Mouse (Mus musculus): Measurements from ENCODE around the gene Ltb4r2. TPM values are rescaled to one million over a fixed set of nuclear protein-coding genes. Genes with fewer than 3 reads are reported as not detected.

Ltb4r2 gene
- polyA plus RNA-seq, 1 experiment = 1.8 TPM

- H3K4me3 ChIP-seq (ENCODE audit: control insufficient read depth, insufficient read depth, low read length) = peak within 1 kb of the TSS; percentile 72
- H3K27ac ChIP-seq (ENCODE audit: control insufficient read depth, insufficient read depth, low read length) = no peak within 1 kb of the TSS
- H3K27me3 ChIP-seq (ENCODE audit: control insufficient read depth, insufficient read depth, low read length) = no peaks in the 10 kb centered on the region
- H3K36me3 ChIP-seq (ENCODE audit: control insufficient read depth, insufficient read depth, low read length) = no peaks in the 10 kb centered on the region
- peaks cover 13% of the 10 kb centered on the region for H3K4me1 ChIP-seq (replicated peaks; ENCODE audit: control insufficient read depth, insufficient read depth, low read length)
- DNase-seq = peak; percentile 80
- TF ChIP-seq POLR2A (IDR thresholded peaks at IDR 0.05; ENCODE audit: control insufficient read depth, extremely low read depth, insufficient read depth, low read length, poor library complexity) = no peak
- TF ChIP-seq CTCF (IDR thresholded peaks at IDR 0.05; ENCODE audit: borderline replicate concordance, control insufficient read depth, extremely low read depth, insufficient read depth, low read length, poor library complexity) = no peak
- WGBS = 2% methylated on average over 40 of the region's 40 CpGs
Observed at GRCm38 (mm10) chr14:55788256-55789050, 27.2 kb downstream of the Ltb4r2 start, which contains the start of gene Ripk3. TSS of gene Ripk3 (minus strand) at chr14:55788865.

DNA sequence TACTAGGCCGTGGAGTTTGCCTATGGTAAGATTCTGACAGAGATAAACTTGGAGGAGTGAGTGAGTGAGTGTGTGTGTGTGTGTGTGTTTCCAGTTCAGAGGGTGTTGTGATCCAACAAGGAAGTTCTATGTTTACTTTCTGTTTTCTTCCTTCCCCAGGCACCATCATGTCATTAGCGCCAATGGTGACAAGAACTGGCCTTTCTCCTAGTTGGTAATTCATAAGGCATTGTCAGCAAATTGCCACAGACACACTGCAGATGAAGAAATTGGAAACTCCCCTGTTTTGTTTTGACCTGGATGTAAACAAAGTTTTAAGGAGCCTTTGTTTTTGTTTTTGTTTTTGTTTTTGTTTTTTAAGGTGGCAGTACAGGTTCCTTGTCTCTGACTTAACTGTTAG, 32.2 kb downstream of the Ltb4r2 start:
- TF ChIP-seq POLR2A (IDR thresholded peaks at IDR 0.05; ENCODE audit: control insufficient read depth, extremely low read depth, insufficient read depth, low read length, poor library complexity) (no peak), CTCF (IDR thresholded peaks at IDR 0.05; ENCODE audit: borderline replicate concordance, control insufficient read depth, extremely low read depth, insufficient read depth, low read length, poor library complexity) (no peak)
- 80% methylated on average over 2 of the region's 2 CpGs for WGBS

DNA sequence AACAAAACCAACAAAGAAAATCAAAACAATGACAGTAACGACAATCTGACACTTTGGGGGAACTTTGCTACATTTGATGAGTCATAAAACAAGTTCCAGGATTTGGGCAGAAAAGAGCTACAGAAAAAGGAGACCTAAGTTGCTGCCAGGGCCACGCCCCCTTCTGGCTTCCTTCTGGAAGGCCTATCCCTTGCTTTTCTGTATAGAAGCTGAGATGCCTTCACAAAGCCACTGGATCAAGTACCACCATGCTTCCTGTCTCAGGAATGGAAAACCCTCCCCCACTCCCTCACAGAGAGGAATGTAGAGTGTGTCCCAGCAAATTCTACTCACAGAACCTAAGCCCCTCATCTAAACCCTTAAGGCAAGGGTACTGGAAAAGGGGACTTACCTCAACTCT, 32.7 kb downstream of the Ltb4r2 start:
- Histone ChIP-seq H3K4me1 (replicated peaks; ENCODE audit: control insufficient read depth, insufficient read depth, low read length) (no peaks in the 10 kb centered on the region), H3K27ac (ENCODE audit: control insufficient read depth, insufficient read depth, low read length) (no peak overlapping the region), H3K4me3 (ENCODE audit: control insufficient read depth, insufficient read depth, low read length) (no peak overlapping the region), H3K27me3 (ENCODE audit: control insufficient read depth, insufficient read depth, low read length) (no peaks in the 10 kb centered on the region), H3K36me3 (ENCODE audit: control insufficient read depth, insufficient read depth, low read length) (no peaks in the 10 kb centered on the region)
- no peak for DNase-seq
- 67% methylated on average over 2 of the region's 2 CpGs for WGBS
- TF ChIP-seq POLR2A (IDR thresholded peaks at IDR 0.05; ENCODE audit: control insufficient read depth, extremely low read depth, insufficient read depth, low read length, poor library complexity) = no peak
- no peak for TF ChIP-seq CTCF (IDR thresholded peaks at IDR 0.05; ENCODE audit: borderline replicate concordance, control insufficient read depth, extremely low read depth, insufficient read depth, low read length, poor library complexity)

More for the DNA sequence above, 32.2 kb downstream of the Ltb4r2 start:
- H3K36me3 ChIP-seq (ENCODE audit: control insufficient read depth, insufficient read depth, low read length) = no peaks in the 10 kb centered on the region
- no peak overlapping the region for H3K27ac ChIP-seq (ENCODE audit: control insufficient read depth, insufficient read depth, low read length)
- H3K4me3 ChIP-seq (ENCODE audit: control insufficient read depth, insufficient read depth, low read length) = no peak overlapping the region
- DNase-seq = no peak
- H3K4me1 ChIP-seq (replicated peaks; ENCODE audit: control insufficient read depth, insufficient read depth, low read length) = peaks cover 2% of the 10 kb centered on the region; the same call in 1 of the 2 replicates
- H3K27me3 ChIP-seq (ENCODE audit: control insufficient read depth, insufficient read depth, low read length) = no peaks in the 10 kb centered on the region

DNA sequence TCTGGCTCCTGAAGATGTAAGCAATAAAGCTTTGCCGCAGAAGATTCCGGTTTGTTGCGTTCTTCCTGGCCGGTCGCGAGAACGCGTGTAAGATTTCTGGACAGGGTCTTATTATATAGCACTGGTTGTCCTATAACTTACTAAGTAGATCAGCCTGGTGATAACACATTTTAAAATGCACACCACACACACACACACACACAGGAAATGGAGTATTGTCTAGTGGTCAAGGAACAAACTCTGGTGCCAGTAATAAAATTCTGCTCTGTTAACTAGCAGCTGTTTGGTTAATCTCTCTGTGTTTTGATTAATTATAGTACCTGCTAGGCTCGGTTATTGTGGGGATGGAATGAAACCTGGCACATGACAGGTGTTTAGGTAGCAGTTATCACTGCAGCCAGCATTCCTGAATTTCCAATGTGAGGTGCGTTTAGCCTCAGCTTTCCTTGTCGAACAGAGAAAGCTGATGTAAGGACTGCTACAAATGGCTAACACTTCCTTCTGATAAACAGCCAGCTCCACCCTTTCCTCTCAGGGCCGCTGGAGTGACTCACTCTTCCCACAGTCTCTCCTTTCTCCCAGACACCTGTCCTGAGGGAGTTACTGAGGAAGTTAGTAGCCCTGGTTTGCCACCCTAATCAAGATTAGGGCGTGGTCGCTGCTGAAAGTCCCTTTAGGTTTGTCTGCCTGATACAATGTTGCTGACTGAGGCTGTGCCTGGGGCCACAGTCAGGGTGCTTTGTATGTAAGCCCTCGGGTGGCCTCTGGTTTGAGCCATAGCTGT, 34.3 kb downstream of the Ltb4r2 start:
- TF ChIP-seq CTCF (IDR thresholded peaks at IDR 0.05; ENCODE audit: borderline replicate concordance, control insufficient read depth, extremely low read depth, insufficient read depth, low read length, poor library complexity) (no peak), POLR2A (IDR thresholded peaks at IDR 0.05; ENCODE audit: control insufficient read depth, extremely low read depth, insufficient read depth, low read length, poor library complexity) (no peak)
- Histone ChIP-seq H3K27ac (ENCODE audit: control insufficient read depth, insufficient read depth, low read length) (no peak overlapping the region), H3K27me3 (ENCODE audit: control insufficient read depth, insufficient read depth, low read length) (no peaks in the 10 kb centered on the region), H3K4me1 (replicated peaks; ENCODE audit: control insufficient read depth, insufficient read depth, low read length) (no peaks in the 10 kb centered on the region), H3K4me3 (ENCODE audit: control insufficient read depth, insufficient read depth, low read length) (no peak overlapping the region), H3K36me3 (ENCODE audit: control insufficient read depth, insufficient read depth, low read length) (no peaks in the 10 kb centered on the region)
- WGBS = 75% methylated on average over 15 of the region's 15 CpGs
- no peak for DNase-seq

Other genes with a start within 250 kb of the Ltb4r2 start
- 0.50 and 0.70 TPM in 2 replicates for gene Nrl, start 236.4 kb upstream of the Ltb4r2 start, polyA plus RNA-seq (2012; rRNA removed)
- gene Pck2, start 221.2 kb upstream of the Ltb4r2 start, polyA plus RNA-seq (2012; rRNA removed) = 13.2 and 13.3 TPM in 2 replicates
- gene Dcaf11, start 201.4 kb upstream of the Ltb4r2 start, polyA plus RNA-seq (2012; rRNA removed) = 76.8 and 77.7 TPM in 2 replicates
- gene A730061H03Rik, start 201.0 kb upstream of the Ltb4r2 start, polyA plus RNA-seq (2012; rRNA removed) = 8.2 and 8.3 TPM in 2 replicates
- 1.7 and 20.2 TPM in 2 replicates for gene Fitm1, start 185.8 kb upstream of the Ltb4r2 start, polyA plus RNA-seq (2012; rRNA removed)
- 129 and 136 TPM in 2 replicates for gene Psme1, start 183.3 kb upstream of the Ltb4r2 start, polyA plus RNA-seq (2012; rRNA removed)
- 7.4 and 13.4 TPM in 2 replicates for gene Emc9, start 176.1 kb upstream of the Ltb4r2 start, polyA plus RNA-seq (2012; rRNA removed)
- gene Psme2, start 170.3 kb upstream of the Ltb4r2 start, polyA plus RNA-seq (2012; rRNA removed) = 98.7 and 104 TPM in 2 replicates
- gene Rnf31, start 169.7 kb upstream of the Ltb4r2 start, polyA plus RNA-seq (2012; rRNA removed) = 84.0 and 89.3 TPM in 2 replicates
- gene Irf9, start 157.9 kb upstream of the Ltb4r2 start, polyA plus RNA-seq (2012; rRNA removed) = 135 and 162 TPM in 2 replicates
- gene Rec8, start 143.4 kb upstream of the Ltb4r2 start, polyA plus RNA-seq (2012; rRNA removed) = 2.9 and 3.7 TPM in 2 replicates
- gene Ipo4, start 125.5 kb upstream of the Ltb4r2 start, polyA plus RNA-seq (2012; rRNA removed) = 68.1 and 71.6 TPM in 2 replicates
- 10.2 and 10.9 TPM in 2 replicates for gene Gm49378, start 123.5 kb upstream of the Ltb4r2 start, polyA plus RNA-seq (2012; rRNA removed)
- 98.1 and 102 TPM in 2 replicates for gene Tm9sf1, start 117.6 kb upstream of the Ltb4r2 start, polyA plus RNA-seq (2012; rRNA removed)
- 2.2 and 2.6 TPM in 2 replicates for gene Tssk4, start 111.2 kb upstream of the Ltb4r2 start, polyA plus RNA-seq (2012; rRNA removed)
- gene Mdp1, start 100.9 kb upstream of the Ltb4r2 start, polyA plus RNA-seq (2012; rRNA removed) = 34.7 and 45.8 TPM in 2 replicates
- gene Gmpr2, start 89.5 kb upstream of the Ltb4r2 start, polyA plus RNA-seq (2012; rRNA removed) = 27.8 and 40.9 TPM in 2 replicates
- gene Nedd8, start 89.3 kb upstream of the Ltb4r2 start, polyA plus RNA-seq (2012; rRNA removed) = 292 and 416 TPM in 2 replicates
- gene Tinf2, start 79.6 kb upstream of the Ltb4r2 start, polyA plus RNA-seq (2012; rRNA removed) = 51.5 and 51.9 TPM in 2 replicates
- gene Tgm1, start 47.5 kb upstream of the Ltb4r2 start, polyA plus RNA-seq (2012; rRNA removed) = 7.2 and 8.2 TPM in 2 replicates
- gene Rabggta, start 39.2 kb upstream of the Ltb4r2 start, polyA plus RNA-seq (2012; rRNA removed) = 80.5 and 84.9 TPM in 2 replicates
- 78.9 and 93.5 TPM in 2 replicates for gene Dhrs1, start 15.7 kb upstream of the Ltb4r2 start, polyA plus RNA-seq (2012; rRNA removed)
- gene Nop9, start 15.7 kb upstream of the Ltb4r2 start, polyA plus RNA-seq (2012; rRNA removed) = 41.5 and 43.6 TPM in 2 replicates
- 1.8 and 2.7 TPM in 2 replicates for gene Cideb, start 3.0 kb upstream of the Ltb4r2 start, polyA plus RNA-seq (2012; rRNA removed)
- gene Ltb4r1, start 4.5 kb downstream of the Ltb4r2 start, polyA plus RNA-seq (2012; rRNA removed) = 2.6 and 2.8 TPM in 2 replicates
- gene Adcy4, start 22.7 kb downstream of the Ltb4r2 start, polyA plus RNA-seq (2012; rRNA removed) = 7.4 and 11.2 TPM in 2 replicates
- 66.8 and 84.4 TPM in 2 replicates for gene Ripk3, start 27.4 kb downstream of the Ltb4r2 start, polyA plus RNA-seq (2012; rRNA removed)
- gene Nfatc4, start 61.7 kb downstream of the Ltb4r2 start, polyA plus RNA-seq (2012; rRNA removed) = 2.3 and 2.7 TPM in 2 replicates
- gene Nynrin, start 92.6 kb downstream of the Ltb4r2 start, polyA plus RNA-seq (2012; rRNA removed) = 2.0 and 2.1 TPM in 2 replicates
- gene Cbln3, start 123.0 kb downstream of the Ltb4r2 start, polyA plus RNA-seq (2012; rRNA removed) = 0.04 and 0.09 TPM in 2 replicates
- 33.7 and 35.5 TPM in 2 replicates for gene Khnyn, start 123.5 kb downstream of the Ltb4r2 start, polyA plus RNA-seq (2012; rRNA removed)
- gene Sdr39u1, start 138.9 kb downstream of the Ltb4r2 start, polyA plus RNA-seq (2012; rRNA removed) = 50.2 and 54.8 TPM in 2 replicates
- 1.7 and 2.0 TPM in 2 replicates for gene Cma1, start 183.2 kb downstream of the Ltb4r2 start, polyA plus RNA-seq (2012; rRNA removed)
- 0.28 TPM in 1 of 2 replicates, not detected in the other for gene Cma2, start 189.6 kb downstream of the Ltb4r2 start, polyA plus RNA-seq (2012; rRNA removed)